Mouse (Mus musculus): Measurements from ENCODE around the gene Prdx2.

DNA sequence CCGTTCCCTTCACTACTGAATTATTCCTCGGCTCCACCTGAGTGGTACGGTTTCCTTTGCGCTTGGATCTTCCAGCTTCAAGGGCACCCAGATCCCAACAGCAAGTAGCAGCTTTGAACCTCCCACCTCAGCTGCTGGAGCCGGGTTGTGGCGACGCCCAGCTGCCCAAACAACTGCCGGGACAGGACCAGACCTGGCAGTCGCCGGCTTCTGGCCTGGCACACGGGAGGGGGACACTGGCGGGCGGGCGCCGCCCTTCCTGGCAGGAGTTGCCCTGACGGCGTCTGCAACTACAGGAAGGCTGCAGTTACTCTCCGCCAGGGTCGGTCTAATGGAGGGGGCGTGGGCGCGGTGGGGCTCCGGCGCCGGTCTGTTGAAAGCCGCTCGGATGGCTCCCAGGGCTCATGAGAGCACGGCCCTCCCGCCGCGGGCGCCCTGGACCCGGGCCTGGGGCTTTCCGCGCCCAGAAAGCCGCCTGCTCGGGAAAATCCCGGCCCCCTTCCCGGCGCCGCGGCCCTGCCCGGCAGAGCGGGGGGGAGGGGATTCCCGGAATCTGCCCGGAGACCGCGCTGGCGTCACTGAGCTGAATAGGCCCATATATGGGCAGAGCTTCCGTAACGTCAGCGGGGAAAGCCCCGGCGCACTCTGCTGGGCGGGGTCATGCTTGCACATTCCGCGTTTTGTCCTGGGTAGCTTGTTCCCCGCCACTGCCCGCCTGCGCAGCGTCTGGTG is 6.8 kb downstream of the Prdx2 start:
- peak; percentile 17 for TF ChIP-seq CTCF (IDR thresholded peaks at IDR 0.05)
- peak; percentile 44; the same call in 1 of the 2 replicates for TF ChIP-seq POLR2A (IDR thresholded peaks at IDR 0.05; ENCODE audit: insufficient read depth, low read depth, low read length)
